Mouse (Mus musculus) cerebellum, adult 9-10 months (tissue): Measurements from ENCODE around the gene Igbp1b.

Experiments used
- DNase-seq: peaks from one replicate; pipeline ENCODE4 v3.0.0; 2022

Igbp1b gene

GRCm38 (mm10) chr6:138658516-138658915 lies at the start of gene Igbp1b:
Igbp1b (minus strand) TSS chr6:138658544.
- no peak for DNase-seq

DNA sequence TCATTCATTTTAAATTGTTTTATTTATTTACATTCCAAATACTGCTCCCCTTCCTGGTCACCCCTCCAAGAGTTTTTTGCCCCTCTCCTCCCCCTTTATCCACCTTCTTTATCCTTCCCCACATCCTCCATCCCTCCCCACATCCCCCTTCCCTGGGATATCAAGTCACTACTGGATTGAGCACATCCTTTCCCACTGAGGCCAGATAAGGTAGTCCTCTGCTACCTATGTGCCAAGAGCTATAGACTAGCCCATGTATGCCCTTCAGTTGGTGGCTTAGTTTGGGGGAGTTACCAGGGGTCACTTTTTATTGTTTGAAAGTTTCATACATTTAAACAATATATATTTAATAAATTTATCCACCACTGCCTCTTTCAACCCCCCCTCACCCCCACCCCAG lies 24.6 kb upstream of the Igbp1b start:
- no peak for DNase-seq

GRCm38 (mm10) chr6:138672704-138673141 lies 14.4 kb upstream of the Igbp1b start:
- DNase-seq: no peak

DNA sequence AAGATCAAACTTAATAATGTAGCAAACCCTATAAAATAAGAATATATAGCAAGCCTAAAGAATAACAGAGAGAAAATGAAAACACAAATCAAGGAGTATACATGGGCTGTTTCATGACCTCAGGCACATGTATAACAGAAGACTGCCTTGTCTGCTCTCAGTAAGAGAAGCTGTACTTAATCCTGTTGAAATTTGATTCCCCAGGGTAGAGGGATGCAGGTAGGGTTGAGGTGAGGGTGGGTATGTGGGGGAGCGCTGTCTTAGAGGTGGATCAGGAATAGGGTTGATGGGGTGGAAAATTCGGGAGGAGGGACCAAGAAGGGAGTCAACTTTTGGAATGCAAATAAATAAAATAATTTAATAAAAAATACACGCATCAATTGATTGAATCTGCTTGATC lies 7.1 kb upstream of the Igbp1b start:
- DNase-seq: no peak

DNA sequence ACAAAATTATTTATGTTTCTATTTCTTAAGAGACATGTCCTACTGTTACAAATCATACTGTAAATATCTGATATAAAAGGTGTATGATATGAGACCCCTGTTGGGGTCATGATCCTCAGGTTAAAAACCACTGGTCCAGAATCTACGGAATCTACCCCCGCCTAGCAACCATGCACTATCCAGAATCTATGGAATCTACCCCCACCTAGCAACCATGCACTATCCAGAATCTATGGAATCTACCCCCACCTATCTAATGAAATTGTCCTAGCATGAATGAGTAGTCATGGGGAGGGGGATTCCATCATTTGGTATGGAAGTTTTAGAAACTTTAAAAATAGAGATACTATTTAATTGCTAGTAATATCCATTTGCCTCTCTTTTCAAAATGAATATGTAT lies 12.7 kb downstream of the Igbp1b start:
- no peak for DNase-seq

GRCm38 (mm10) chr6:138639351-138639750 lies 19.0 kb downstream of the Igbp1b start:
- no peak for DNase-seq

DNA sequence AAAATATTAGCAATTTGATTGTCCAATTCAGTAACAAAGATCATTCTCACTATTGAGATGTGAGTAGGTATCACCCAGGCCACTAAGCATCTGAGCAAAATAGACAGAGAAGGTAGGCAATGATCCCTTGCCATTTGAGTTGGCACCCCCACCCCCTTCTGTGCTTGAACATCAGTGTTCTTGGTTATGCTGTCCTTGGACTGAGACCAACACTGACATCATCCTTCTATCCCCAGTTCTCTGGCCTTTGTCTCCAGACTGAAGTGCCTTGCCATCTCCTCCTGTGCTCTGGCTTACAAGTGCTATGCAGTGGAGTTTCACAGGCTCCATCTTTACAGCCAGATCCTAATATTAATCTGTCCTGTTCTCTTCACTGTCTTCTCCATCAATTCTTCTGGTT lies 37.6 kb downstream of the Igbp1b start:
- DNase-seq: no peak

DNA sequence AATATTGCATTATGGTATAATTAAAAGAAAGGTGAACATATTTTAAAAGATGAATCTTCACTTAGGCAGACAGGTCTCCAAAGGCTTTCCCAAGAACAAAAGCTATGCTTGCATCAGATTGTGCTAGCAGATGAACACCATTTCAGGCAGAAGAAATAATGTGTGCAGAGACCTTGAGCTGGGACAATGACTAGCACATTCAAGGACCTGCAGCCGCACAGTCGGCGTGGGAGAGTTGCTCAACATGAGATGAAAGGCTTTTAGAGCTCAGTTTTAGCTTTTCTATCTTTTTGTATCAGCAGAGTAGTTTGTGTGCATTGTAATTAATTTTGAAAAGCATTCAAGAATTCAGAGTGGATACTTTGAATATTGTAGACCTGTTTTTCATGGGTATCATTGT lies 39.9 kb downstream of the Igbp1b start:
- no peak for DNase-seq
